Mouse (Mus musculus) retina, embryonic 14.5 days (tissue): ENCODE measurements at regions not wholly inside any gene's neighbourhood (a gene's known extent, or its start where the extent isn't known, plus 50 kb on each side); places are given as distances from the start of the nearest gene placed in this dataset.

ENCODE experiments used
- DNase-seq: peaks from one replicate; pipeline ENCODE4 v3.0.0-alpha.2; 2015; ENCODE audit warnings: low spot score

- peak; percentile 90 for DNase-seq
Observed at GRCm38 (mm10) chr6:116767738-116768522, 51.2 kb upstream of the Tmem72 start.

- peak; percentile 67 for DNase-seq
Observed at GRCm38 (mm10) chr6:116774954-116775675, 58.4 kb upstream of the Tmem72 start.

GRCm38 (mm10) chr6:116786553-116787335 lies 70.0 kb upstream of the Tmem72 start:
- DNase-seq, result no peak

- DNase-seq, result no peak
Observed at GRCm38 (mm10) chr6:116793321-116793960, 76.7 kb upstream of the Tmem72 start.

GRCm38 (mm10) chr6:116793961-116794336 lies 77.2 kb upstream of the Tmem72 start:
- no peak for DNase-seq

GRCm38 (mm10) chr6:116821215-116821912 lies 104.7 kb upstream of the Tmem72 start:
- DNase-seq, result peak; percentile 17

- DNase-seq, result no peak
Observed at GRCm38 (mm10) chr6:116822605-116823004, 105.9 kb upstream of the Tmem72 start.

- DNase-seq, result no peak
Observed at GRCm38 (mm10) chr6:116825628-116826027, 108.9 kb upstream of the Tmem72 start.

- no peak for DNase-seq
Observed at GRCm38 (mm10) chr6:116829341-116829740, 112.6 kb upstream of the Tmem72 start.

GRCm38 (mm10) chr6:116845990-116846862 lies 129.5 kb upstream of the Tmem72 start:
- no peak for DNase-seq

- no peak for DNase-seq
Observed at GRCm38 (mm10) chr6:116848538-116849093, 131.9 kb upstream of the Tmem72 start.

- DNase-seq, result no peak
Observed at GRCm38 (mm10) chr6:116854029-116854428, 137.3 kb upstream of the Tmem72 start.

GRCm38 (mm10) chr6:116856093-116856492 lies 139.4 kb upstream of the Tmem72 start:
- no peak for DNase-seq

- no peak for DNase-seq
Observed at GRCm38 (mm10) chr6:116856917-116857491, 140.3 kb upstream of the Tmem72 start.

GRCm38 (mm10) chr6:116863130-116863529 lies 146.4 kb upstream of the Tmem72 start:
- DNase-seq, result peak; percentile 8

GRCm38 (mm10) chr6:116863626-116864025 lies 146.9 kb upstream of the Tmem72 start:
- no peak for DNase-seq

GRCm38 (mm10) chr6:116893299-116893698 lies 176.6 kb upstream of the Tmem72 start:
- DNase-seq, result no peak

- DNase-seq, result no peak
Observed at GRCm38 (mm10) chr6:116894252-116894651, 177.5 kb upstream of the Tmem72 start.

GRCm38 (mm10) chr6:116895114-116895513 lies 178.4 kb upstream of the Tmem72 start:
- no peak for DNase-seq

- no peak for DNase-seq
Observed at GRCm38 (mm10) chr6:116896132-116896630, 179.5 kb upstream of the Tmem72 start.
